Mouse (Mus musculus) forebrain, embryonic 13.5 days (tissue): Measurements from ENCODE around the gene Nat8f1. TPM values are rescaled to one million over a fixed set of nuclear protein-coding genes. Genes with fewer than 3 reads are reported as not detected.
"Not testable (repeated sequence)": the region's sequence is repeated elsewhere in the genome, so short reads cannot be mapped to it uniquely, and the experiment has no call there.

Experiments used
- ATAC-seq: fragments of 200-750 bp; cut with Nextera tagmentation; 2 replicates; pipeline ENCODE4 v1.8.0; 2017
- H3K27ac ChIP-seq: fragments of 300-500 bp; sonication (generic); 2 replicates; pipeline ENCODE4 v1.5.1; 2015; ENCODE audit warnings: inconsistent platforms, mild to moderate bottlenecking, moderate library complexity
- H3K27me3 ChIP-seq: fragments of 300-500 bp; sonication (generic); 2 replicates; pipeline ENCODE4 v1.6.1; 2015; ENCODE audit warnings: mild to moderate bottlenecking, inconsistent platforms
- H3K36me3 ChIP-seq: fragments of 300-500 bp; sonication (generic); 2 replicates; pipeline ENCODE4 v1.6.1; 2015; ENCODE audit warnings: mild to moderate bottlenecking, inconsistent platforms; ENCODE audit not compliant: poor library complexity, severe bottlenecking
- H3K4me1 ChIP-seq: fragments of 300-500 bp; sonication (generic); 2 replicates; pipeline ENCODE4 v1.6.1; 2015; ENCODE audit warnings: inconsistent platforms
- H3K4me2 ChIP-seq: fragments of 300-500 bp; sonication (generic); 2 replicates; pipeline ENCODE4 v1.6.1; 2015; ENCODE audit warnings: inconsistent platforms, mild to moderate bottlenecking, moderate library complexity
- H3K4me3 ChIP-seq: fragments of 300-500 bp; sonication (generic); 2 replicates; pipeline ENCODE4 v1.5.1; 2015; ENCODE audit warnings: mild to moderate bottlenecking, inconsistent platforms
- H3K9ac ChIP-seq: fragments of 300-500 bp; sonication (generic); 2 replicates; pipeline ENCODE4 v1.6.1; 2015; ENCODE audit warnings: mild to moderate bottlenecking, inconsistent platforms
- H3K9me3 ChIP-seq: fragments of 300-500 bp; sonication (generic); replicated peaks from 2 replicates; pipeline ENCODE4 v1.6.1; 2016; ENCODE audit warnings: inconsistent platforms
- WGBS: fragments of 180-500 bp; shearing (Covaris S2); methylation state at CpG from one replicate; pipeline ENCODE4 v1.1.7; 2015; 5-methylcytosine and 5-hydroxymethylcytosine counted together
- polyA plus RNA-seq: library from polyadenylated mRNA; unstranded; fragments of >200 nt; fragmentation: Nextera tagmentation; extraction: Ambion mirVana; gene quantifications from 2 replicates; pipeline ENCODE4 v1.2.1, GENCODE M21; 2015

Nat8f1 gene
- polyA plus RNA-seq, 1 experiment from 2014 or later, result 9.2 TPM

- H3K4me1 ChIP-seq, result 0 out of 2 replicates have a peak, but pooled peaks cover 3% of the 10 kb centered on the region
- 96% methylated on average over 2 of the region's 2 CpGs for WGBS
These were observed 13.2 kb downstream of the Nat8f1 start for GRCm38 (mm10) chr6:85902303-85902702.

DNA sequence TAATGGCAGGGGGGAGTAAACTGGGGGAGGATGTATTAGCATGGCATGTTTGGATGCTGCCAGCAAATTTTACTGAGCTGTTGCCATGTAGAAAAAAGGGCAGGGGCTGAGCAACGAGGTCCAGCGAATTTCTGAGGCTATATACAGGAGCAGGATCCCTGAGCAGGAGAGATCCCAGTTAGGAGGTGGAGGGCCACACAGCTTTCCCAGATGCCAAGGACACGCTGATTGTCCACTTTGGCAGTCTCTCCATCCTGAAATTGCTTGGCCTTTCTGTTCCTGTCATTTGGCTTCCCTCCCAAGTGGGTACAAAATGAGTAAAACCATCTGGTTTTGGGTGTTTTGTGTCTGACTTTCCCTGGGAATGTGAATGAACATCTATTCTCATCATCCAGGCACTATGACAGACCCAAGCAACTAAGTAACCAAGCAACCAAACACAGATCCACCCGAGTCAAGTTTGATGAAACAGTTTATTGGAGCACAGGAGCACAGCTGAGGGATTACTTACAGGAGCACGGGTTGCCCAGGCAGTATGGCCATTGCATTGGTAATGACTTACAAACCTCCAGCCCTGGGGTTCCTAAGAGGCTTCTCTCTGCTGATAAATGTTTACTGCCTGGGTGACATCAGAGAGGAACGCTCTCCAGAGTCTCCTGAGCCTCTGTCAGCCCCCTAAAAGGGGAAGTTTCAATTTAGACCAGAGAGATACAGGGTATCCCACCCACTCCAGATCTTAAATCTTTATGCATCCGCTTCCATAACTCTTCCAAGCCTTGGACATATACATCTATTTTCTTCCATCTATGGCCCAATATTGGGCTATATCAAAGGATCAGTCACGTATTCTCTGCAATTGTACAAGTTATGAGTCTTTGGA is 16.7 kb downstream of the Nat8f1 start:
- not testable (repeated sequence) for H3K27ac ChIP-seq, H3K4me2 ChIP-seq

More at GRCm38 (mm10) chr6:85902303-85902702, 13.2 kb downstream of the Nat8f1 start:
- Histone ChIP-seq H3K4me3 (no peak overlapping the region), H3K36me3 (no peaks in the 10 kb centered on the region), H3K9ac (no peak overlapping the region), H3K27ac (no peak overlapping the region), H3K27me3 (no peaks in the 10 kb centered on the region), H3K4me2 (no peak overlapping the region), H3K9me3 (no peaks in the 10 kb centered on the region)
- ATAC-seq, result no peak

GRCm38 (mm10) chr6:85895061-85895648 is 20.3 kb downstream of the Nat8f1 start:
- 69% methylated on average over 25 of the region's 25 CpGs for WGBS

More for the DNA sequence above, 16.7 kb downstream of the Nat8f1 start:
- WGBS, result 75% methylated on average over 7 of the region's 8 CpGs
- not testable (repeated sequence) for H3K4me1 ChIP-seq, H3K9ac ChIP-seq, H3K4me3 ChIP-seq, H3K36me3 ChIP-seq, H3K9me3 ChIP-seq, H3K27me3 ChIP-seq, ATAC-seq

DNA sequence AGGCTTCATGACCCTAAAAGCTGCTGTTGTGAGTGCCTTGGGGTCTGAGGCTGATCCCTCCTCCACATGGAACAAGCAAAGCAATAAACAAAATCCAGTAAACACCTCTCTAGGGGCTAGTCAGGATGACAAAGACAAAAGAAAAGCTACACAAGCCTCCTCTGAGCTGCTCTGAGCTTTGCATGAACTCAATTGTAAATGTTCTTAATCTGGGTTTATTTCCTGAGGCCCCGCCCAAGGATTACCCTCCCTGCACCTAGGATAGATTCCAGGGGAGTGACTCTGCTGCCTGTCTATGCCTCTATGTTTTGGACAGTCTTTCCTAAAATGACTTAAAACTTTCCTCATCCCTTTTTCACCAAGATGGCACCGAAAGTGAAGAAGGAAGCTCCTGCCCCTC is 26.5 kb downstream of the Nat8f1 start:
- WGBS, result 93% methylated on average over 2 of the region's 2 CpGs

More at GRCm38 (mm10) chr6:85895061-85895648, 20.3 kb downstream of the Nat8f1 start:
- H3K4me1 ChIP-seq, H3K9ac ChIP-seq, H3K9me3 ChIP-seq, H3K27ac ChIP-seq, H3K4me2 ChIP-seq, ATAC-seq, H3K27me3 ChIP-seq, H3K36me3 ChIP-seq, H3K4me3 ChIP-seq: not testable (repeated sequence)

GRCm38 (mm10) chr6:85884311-85884710 is 31.2 kb downstream of the Nat8f1 start:
- Histone ChIP-seq H3K36me3 (no peaks in the 10 kb centered on the region), H3K27me3 (no peaks in the 10 kb centered on the region), H3K4me3 (no peak overlapping the region), H3K4me2 (no peak overlapping the region), H3K9me3 (peaks cover 21% of the 10 kb centered on the region), H3K4me1 (no peaks in the 10 kb centered on the region), H3K9ac (no peak overlapping the region), H3K27ac (no peak overlapping the region)
- 93% methylated on average over 1 of the region's 1 CpGs for WGBS
- ATAC-seq, result no peak

More for the DNA sequence above, 26.5 kb downstream of the Nat8f1 start:
- no peak overlapping the region for H3K27ac ChIP-seq
- H3K36me3 ChIP-seq, result no peaks in the 10 kb centered on the region
- H3K27me3 ChIP-seq, result no peaks in the 10 kb centered on the region
- H3K9me3 ChIP-seq, result peaks cover 12% of the 10 kb centered on the region
- no peaks in the 10 kb centered on the region for H3K4me1 ChIP-seq
- H3K4me3 ChIP-seq, result no peak overlapping the region
- no peak overlapping the region for H3K4me2 ChIP-seq
- ATAC-seq, result no peak
- H3K9ac ChIP-seq, result no peak overlapping the region

GRCm38 (mm10) chr6:85883246-85883645 is 32.2 kb downstream of the Nat8f1 start:
- H3K27me3 ChIP-seq, H3K4me1 ChIP-seq, H3K4me2 ChIP-seq, H3K36me3 ChIP-seq, ATAC-seq, H3K27ac ChIP-seq, H3K9ac ChIP-seq, H3K4me3 ChIP-seq: not testable (repeated sequence)
- 93% methylated on average over 9 of the region's 9 CpGs for WGBS
- peaks cover 21% of the 10 kb centered on the region for H3K9me3 ChIP-seq

DNA sequence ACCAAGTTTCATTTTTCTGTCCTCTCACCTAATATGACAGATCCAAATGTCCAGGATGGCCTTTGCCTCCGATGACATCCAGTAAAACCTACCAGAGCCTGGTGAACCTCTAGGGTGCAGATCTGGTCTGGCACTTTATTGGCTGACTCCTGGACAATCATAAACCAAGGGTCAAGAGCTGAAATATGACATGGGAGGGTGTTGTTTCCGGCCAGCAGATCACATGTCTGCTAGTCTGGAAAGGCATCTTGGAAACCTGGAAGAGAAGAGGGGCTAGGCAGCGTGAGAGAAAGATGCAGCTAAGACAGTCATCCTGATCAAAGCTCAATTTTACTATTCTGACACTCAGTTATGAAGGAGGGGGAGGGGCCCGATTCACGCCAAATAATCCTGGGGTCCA is 46.5 kb downstream of the Nat8f1 start, which contains the start of gene Nat8f2:
Nat8f2 (minus strand) TSS at position 153 of the 400 bp plus-strand sequence.
- H3K4me3 ChIP-seq, ATAC-seq, H3K9me3 ChIP-seq, H3K27ac ChIP-seq, H3K4me2 ChIP-seq, H3K4me1 ChIP-seq, H3K36me3 ChIP-seq, H3K9ac ChIP-seq, H3K27me3 ChIP-seq: not testable (repeated sequence)
- WGBS, result 83% methylated on average over 5 of the region's 5 CpGs

- ATAC-seq, result no peak
- 82% methylated on average over 8 of the region's 8 CpGs for WGBS
- H3K27ac ChIP-seq, result no peak overlapping the region
- H3K9ac ChIP-seq, result no peak overlapping the region
- no peaks in the 10 kb centered on the region for H3K4me1 ChIP-seq
- no peaks in the 10 kb centered on the region for H3K27me3 ChIP-seq
- no peak overlapping the region for H3K4me3 ChIP-seq
- H3K36me3 ChIP-seq, result no peaks in the 10 kb centered on the region
- no peak overlapping the region for H3K4me2 ChIP-seq
- no peaks in the 10 kb centered on the region for H3K9me3 ChIP-seq
These were observed 47.5 kb downstream of the Nat8f1 start for GRCm38 (mm10) chr6:85867726-85868690.

DNA sequence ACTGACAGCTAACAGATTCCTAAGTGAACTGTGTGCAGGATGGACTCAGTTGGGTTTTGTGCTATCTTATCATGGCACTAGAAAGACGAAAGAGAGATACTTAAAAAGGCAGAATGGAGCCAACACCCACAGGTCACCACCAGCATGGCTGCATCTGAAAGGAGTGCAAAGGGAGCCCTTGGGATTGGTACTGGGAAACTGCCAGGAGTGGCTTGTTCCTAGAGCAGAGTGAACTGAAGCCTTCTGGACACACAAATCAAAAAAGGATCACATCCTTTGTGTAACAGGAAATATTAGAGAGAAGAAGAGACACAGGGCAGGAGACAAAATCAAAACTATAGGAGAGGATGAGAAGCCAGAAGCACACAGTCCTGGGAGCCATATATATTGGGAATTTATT is 48.5 kb downstream of the Nat8f1 start:
- not testable (repeated sequence) for ATAC-seq

GRCm38 (mm10) chr6:85866166-85866565 is 49.3 kb downstream of the Nat8f1 start:
- H3K36me3 ChIP-seq, H3K4me2 ChIP-seq, ATAC-seq, H3K9me3 ChIP-seq, H3K4me1 ChIP-seq, H3K27ac ChIP-seq, H3K4me3 ChIP-seq, H3K9ac ChIP-seq, H3K27me3 ChIP-seq: not testable (repeated sequence)
- WGBS, result 89% methylated on average over 3 of the region's 3 CpGs

More for the DNA sequence above, 48.5 kb downstream of the Nat8f1 start:
- H3K9me3 ChIP-seq, H3K4me2 ChIP-seq, H3K4me1 ChIP-seq, H3K9ac ChIP-seq, H3K27ac ChIP-seq, H3K36me3 ChIP-seq, H3K27me3 ChIP-seq, H3K4me3 ChIP-seq: not testable (repeated sequence)
- WGBS, result 68% methylated on average over 1 of the region's 1 CpGs

DNA sequence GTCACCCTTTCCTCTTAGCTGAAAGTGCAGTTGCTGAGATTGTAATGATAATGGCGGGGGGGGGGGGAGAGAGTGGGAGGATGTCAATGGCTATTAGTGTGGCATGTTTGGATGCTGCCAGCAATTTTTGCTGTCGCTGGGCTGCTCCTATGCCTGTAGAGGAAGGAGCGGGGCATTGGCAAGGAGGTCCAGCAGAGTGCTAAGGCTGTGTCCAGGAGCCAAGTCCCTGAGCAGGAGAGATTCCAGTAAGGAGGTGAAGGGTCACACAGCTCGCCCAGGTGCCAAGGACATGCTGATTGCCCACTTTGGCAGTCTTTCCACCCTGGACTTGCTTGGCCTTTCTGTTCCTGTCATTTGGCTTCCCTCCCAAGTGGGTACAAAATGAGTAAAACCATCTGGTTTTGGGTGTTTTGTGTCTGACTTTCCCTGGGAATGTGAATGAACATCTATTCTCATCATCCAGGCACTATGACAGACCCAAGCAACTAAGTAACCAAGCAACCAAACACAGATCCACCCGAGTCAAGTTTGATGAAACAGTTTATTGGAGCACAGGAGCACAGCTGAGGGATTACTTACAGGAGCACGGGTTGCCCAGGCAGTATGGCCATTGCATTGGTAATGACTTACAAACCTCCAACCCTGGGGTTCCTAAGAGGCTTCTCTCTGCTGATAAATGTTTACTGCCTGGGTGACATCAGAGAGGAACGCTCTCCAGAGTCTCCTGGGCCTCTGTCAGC is 50.4 kb downstream of the Nat8f1 start:
- H3K4me3 ChIP-seq, H3K9ac ChIP-seq, H3K4me2 ChIP-seq, H3K36me3 ChIP-seq, H3K27ac ChIP-seq, ATAC-seq, H3K27me3 ChIP-seq, H3K9me3 ChIP-seq, H3K4me1 ChIP-seq: not testable (repeated sequence)
- 75% methylated on average over 6 of the region's 7 CpGs for WGBS
